Mouse (Mus musculus) adrenal gland, postnatal 25 days (tissue): Measurements from ENCODE around the gene Psd. TPM values are rescaled to one million over a fixed set of nuclear protein-coding genes. Genes with fewer than 3 reads are reported as not detected.

ENCODE experiments used
- DNase-seq: peaks from one replicate; pipeline ENCODE4 v3.0.0; 2021; ENCODE audit warnings: mixed read lengths
- long read RNA-seq: library from polyadenylated mRNA; stranded (forward); transcript quantifications from one replicate; pipeline ENCODE4 v2.0.0, GENCODE M21; 2021
- total RNA-seq: library from RNA; stranded (reverse); gene quantifications from 2 replicates; pipeline ENCODE4 v1.2.3, GENCODE M21; 2021

Gene Psd
- 8.6 and 12.7 TPM in 2 replicates for total RNA-seq
- long read RNA-seq, partial matches to known transcripts, result 1 of 8 reads
- long read RNA-seq, other reads (novel, unspliced or antisense), result 4 of 8 reads

DNA sequence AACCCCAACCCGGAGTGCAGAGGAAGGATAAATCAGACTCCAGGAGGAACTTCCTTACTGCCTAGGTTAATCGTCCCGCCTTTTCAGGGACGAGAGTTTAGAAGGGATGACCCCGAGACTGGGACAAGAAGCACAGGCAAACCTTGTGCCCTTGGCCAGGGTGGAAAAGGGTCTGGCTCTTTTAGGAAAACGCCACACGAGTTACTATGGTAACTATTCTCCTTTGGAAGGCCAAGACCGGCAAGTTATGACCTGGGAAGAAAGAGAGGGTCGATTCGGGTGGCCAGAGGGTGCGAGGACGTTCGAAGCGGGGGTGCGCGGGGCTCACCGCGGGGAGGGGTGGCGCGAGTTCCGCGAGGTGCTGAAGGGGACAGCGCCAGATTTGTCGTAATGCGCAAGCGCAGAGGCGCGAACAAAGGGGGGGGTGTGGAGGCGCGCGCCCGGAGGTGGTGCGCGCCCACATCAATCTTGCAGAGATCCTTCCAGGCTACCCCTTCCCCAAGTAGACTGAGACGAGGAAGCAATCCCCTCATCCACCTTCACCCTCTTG lies at the start of gene Psd:
Psd (minus strand) TSS at position 401 of the 550 bp plus-strand sequence.
- DNase-seq, result peak; percentile 74

DNA sequence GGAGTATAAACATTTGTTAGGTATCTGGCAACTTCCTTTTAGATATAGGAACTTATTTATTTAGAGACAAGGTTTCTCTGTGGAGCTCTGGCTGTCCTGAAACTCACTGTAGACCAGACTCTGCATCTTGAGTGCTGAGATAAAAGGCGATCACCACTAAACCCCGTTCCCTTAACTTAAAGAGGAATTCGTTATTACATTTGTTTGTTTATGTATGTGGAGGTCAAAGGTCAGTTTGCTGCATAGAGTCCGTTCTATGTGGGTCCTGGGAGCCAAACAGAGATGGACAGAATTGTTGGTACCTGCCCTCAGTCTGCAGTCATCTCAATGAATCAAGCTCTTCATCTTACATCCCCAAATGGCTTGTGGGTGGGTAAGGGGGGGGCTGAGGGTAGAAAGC lies 48.9 kb upstream of the Psd start:
- DNase-seq, result no peak

DNA sequence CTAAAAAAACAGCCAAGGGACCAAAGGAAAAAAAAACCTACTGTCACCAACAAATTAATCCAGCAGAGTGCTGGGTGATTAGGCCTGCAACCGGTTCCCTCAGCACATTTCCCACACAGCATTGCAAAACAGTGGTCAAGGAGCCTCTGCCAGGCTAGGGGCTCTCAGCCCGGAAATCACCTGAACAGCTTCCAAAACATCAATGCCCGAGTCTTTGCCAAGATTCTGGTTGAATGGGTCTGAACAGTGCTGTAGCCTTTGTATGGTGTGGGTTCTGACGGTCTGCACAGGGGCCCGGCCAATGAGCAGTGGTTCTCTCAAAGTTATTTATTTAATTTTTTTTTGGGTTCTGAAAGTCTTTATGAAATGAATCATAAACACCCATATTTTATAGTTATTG lies 48.5 kb upstream of the Psd start:
- no peak for DNase-seq

GRCm38 (mm10) chr19:46374477-46375088 lies 47.6 kb upstream of the Psd start:
- no peak for DNase-seq

DNA sequence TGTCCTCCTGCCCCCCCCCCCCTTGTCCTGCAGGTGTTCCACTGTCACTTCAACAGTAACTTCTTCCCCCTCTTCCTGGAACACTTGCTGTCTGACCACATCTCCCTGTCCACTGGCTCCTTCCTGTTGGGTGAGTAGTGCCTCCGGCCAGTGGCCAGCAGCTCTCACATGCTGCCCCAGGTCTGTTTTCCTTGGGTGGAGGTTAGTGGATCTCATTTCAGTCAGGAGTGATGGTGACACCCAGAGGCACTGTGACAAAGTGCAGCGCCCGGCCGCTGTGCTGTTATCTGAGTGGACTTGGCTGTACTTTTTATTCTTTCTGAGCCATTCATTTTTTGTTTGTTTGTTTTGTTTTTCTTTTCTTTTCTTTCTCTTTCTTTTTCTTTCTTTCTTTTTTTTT lies 42.2 kb upstream of the Psd start:
- DNase-seq, result peak; percentile 63

- DNase-seq, result no peak
These were observed 41.0 kb upstream of the Psd start for GRCm38 (mm10) chr19:46367798-46368590.

- DNase-seq, result no peak
These were observed 36.5 kb upstream of the Psd start for GRCm38 (mm10) chr19:46363294-46364009.

DNA sequence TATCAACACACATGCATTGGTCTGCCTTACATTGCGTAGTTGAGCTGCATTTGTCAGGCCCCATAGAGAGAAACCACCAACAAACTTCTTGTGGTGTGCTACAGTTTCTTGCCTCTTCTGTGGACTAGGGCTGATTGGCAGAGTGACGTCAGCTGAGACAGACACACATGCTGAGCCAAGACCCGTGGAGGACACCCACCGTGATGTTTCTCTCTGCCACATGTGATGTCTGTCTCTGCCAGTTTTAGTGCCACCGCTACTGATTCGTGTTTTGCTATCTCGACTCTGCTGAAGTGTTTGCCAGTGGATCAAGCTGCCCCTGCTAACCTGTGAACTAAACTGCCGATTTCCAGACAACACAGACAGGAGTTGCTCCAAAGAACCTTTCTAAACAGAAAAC lies 35.1 kb upstream of the Psd start:
- no peak for DNase-seq

DNA sequence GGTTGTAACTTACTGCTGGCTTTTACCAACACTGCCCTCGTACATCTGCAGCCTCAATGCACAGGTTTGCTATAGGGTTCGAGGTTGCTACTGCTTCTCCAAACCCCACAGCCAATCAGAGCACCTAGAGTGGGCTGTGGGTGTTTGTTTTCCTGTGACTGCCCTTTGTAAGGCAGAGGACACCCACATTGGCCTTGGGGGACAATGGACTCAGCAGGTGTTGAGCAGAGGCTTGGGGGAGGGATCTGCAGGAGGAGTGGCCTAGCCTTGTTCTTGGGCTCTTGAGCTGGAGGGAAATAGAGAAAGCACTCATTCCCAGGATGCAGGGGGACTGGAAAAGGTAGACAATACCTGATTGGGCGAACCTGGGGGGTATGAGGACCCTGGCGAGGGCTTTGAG lies 31.4 kb upstream of the Psd start:
- no peak for DNase-seq

DNA sequence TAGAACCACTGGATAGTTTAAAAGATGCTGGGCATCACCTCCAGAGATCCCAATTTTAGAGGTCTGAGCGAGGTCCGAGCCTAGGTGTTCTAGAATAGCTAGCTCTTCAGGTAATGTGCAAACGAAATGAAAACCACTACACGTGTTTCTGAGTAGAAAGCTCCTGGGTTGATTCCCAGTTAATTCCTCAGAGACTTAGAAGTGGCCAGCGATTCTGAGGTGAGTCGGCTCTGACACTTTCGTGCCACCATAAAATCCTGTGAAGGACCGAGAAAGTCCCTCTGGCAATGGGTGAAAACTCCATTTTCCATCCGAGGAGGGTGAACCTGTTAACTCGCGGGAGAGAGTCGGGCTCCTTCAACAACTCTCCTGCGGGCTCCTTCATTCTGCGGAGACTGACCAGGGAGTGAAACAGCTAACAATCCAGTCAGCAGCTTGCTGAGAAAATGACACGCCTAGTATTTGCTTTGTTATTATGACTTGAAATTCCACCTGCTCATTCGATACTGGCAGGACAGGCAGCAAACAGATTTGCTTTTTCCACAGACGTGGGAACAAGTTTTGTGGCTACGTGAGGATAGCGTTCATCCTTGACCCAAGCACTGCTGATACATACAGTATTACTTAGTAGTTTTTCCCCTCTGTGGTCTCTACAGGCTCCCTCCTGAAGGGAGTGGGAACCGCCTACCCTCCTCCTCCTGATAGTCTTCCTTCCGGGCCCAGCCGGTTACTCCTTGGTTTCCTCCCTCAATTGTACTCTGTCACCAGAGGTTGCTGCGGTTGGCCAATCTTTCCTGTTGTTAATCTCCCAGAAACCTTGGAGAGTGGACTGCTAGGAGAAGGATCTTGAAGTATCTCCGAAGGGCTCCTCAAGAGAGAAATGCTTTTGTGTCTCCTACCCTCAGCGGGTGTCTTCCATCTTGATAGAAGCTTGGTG lies 30.7 kb upstream of the Psd start:
- DNase-seq, result no peak

- peak; percentile 89 for DNase-seq
These were observed 29.8 kb upstream of the Psd start for GRCm38 (mm10) chr19:46356701-46357138.

DNA sequence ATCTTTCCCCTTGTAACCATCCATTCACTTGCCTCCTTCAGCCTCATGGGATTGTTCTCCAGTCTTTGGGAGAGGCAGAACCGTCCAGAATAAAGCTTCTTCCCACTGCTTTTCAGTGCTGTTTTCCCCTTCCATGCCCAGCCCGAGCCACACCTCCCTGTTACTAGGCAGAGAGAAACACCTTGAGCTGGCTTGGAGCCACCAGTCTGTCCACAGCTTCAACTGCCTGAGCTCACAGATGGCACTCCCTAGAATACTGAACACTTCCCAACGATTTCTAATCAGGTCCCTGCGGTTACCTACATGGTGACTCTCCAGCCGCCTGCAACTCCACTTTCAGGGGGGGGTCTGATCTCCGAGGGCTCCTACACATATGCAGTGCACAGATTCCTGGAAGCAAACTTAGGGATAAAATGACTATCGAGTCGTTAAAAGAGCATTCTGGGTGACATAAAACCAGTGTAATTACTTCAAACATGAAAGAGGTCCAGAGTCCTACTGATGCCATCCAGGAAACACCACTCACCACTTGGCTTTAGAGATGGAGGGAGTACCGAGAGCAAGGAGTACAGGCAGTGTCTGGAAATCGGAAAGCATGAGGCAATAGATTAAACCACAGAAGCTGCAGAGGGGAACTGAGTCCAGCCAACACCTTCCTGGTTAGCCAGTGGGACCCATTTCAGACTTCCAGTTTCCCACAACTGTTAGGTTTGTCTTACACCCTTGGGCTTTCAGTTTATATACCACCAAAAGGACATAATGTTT lies 23.4 kb upstream of the Psd start, which contains the start of gene 2310034G01Rik:
2310034G01Rik (minus strand) TSS at position 135 of the 765 bp plus-strand sequence.
- DNase-seq, result no peak

DNA sequence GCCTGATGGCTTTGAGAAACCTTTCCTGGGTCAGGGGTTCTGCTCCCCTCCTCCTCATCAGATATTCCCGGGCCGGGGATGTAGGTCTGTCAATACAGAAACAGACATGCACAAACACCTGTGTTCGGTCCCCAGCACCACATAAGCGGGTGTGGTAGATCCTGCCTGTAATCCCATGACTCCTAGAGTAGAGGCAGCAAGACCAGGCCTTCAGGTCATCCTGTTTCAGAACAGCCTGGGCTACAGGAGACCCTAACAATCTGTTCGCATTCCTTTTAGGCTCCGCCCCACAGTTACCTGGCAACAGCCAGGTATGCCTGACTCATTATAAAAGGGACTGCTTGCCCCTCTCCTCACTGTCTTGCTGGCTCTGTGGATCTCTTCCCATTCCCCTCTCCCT lies 22.6 kb upstream of the Psd start:
- no peak for DNase-seq

DNA sequence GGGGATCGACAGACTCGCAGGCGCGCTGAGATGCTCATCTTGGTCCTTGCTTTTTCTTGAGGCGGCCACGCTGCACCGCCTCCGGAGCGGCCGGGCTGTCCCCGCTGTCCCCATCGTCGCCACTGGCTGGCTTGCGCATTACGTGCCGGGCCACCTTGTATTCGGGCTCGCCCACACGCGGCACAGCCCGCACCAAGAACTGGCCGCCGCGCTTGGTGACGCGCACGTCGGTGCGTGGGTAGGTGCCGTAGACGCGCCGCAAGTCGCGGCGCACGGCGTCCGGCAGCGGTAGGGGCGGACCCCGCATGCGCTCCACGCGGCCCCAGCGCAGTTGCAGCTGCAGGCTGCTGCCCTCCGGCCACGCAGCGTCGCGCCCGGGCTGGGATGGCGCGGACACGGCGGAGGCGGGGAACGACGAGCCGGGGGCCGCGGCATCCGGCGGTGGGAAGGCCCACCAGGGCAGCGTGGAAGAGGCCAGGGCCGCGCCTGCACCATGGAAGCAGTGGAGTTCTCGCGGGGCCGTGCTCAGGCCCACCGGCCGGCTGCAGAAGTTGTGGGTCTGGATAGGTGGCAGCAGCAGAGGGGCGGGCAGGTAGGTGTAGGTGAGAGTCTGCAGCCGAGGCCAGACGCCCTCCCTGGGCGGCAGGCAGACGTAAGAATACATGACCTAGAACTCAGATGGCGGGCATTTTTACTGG lies 22.0 kb upstream of the Psd start:
- peak; percentile 85 for DNase-seq

GRCm38 (mm10) chr19:46347936-46348668 lies 21.1 kb upstream of the Psd start:
- DNase-seq, result no peak

DNA sequence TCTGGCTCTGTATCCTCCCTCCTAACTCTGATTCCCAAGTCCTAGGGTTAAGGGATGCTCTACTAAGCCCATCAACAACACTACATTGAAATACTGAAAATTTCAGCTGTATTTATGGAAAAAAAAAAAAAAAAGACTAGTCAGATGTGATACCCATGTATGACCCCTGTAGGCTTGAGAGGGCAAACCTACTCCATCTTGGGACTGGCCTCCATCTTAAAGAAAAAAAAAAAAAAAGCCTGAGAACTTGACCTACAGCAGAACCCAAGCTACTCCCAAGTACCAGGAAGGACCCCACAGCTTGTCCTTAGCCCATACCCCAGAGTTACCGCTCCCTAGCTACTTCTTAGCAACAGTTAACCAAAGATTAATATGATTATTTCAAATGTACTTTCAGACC lies 20.2 kb upstream of the Psd start:
- DNase-seq, result no peak

GRCm38 (mm10) chr19:46344710-46345419 lies 17.9 kb upstream of the Psd start:
- no peak for DNase-seq

- no peak for DNase-seq
These were observed 12.5 kb upstream of the Psd start for GRCm38 (mm10) chr19:46339287-46339971.
